Mouse (Mus musculus): ENCODE data around the gene Stra6. TPM values are rescaled to one million over a fixed set of nuclear protein-coding genes. Genes with fewer than 3 reads are reported as not detected.
A peak's percentile ranks its signal among the peaks of the same experiment; 100 is the strongest.

Gene Stra6
- polyA plus RNA-seq, 1 experiment from 2014 or later: 0.48 TPM

DNA sequence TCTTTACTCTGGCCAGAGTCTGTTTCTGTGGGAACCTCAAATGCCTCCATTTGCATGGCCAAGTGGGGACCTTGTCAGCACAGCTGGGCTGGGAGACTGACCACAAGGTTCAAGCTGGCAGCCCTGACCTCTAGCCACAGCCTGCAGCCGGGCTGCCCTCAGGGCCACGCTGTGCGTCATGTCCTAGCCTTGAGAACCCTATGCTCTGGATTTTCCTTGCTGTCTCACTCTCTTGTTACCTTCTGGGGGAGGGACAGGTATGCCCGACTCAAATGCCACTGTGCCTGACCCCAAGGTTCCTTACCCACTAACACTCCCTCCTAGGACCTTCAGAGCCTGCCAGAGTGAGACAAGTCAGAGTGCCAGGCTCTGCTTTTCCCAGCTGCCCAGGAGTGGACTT is 26.6 kb upstream of the Stra6 start:
- H3K36me3 ChIP-seq (ENCODE audit: control insufficient read depth, insufficient read depth): no peaks in the 10 kb centered on the region
- H3K4me1 ChIP-seq (replicated peaks; ENCODE audit: control insufficient read depth, insufficient read depth, low read length): no peaks in the 10 kb centered on the region
- ATAC-seq: no peak
- WGBS: 80% methylated on average over 4 of the region's 4 CpGs
- no peaks in the 10 kb centered on the region for H3K9me3 ChIP-seq (ENCODE audit: control insufficient read depth)
- no peak overlapping the region for H3K27ac ChIP-seq (ENCODE audit: low read depth, low read length)
- no peak overlapping the region for H3K9ac ChIP-seq (ENCODE audit: low read depth, low read length)
- H3K27me3 ChIP-seq (replicated peaks; ENCODE audit: control insufficient read depth, insufficient read depth, low read length): no peaks in the 10 kb centered on the region; the same call in 1 of the 2 replicates
- H3K4me2 ChIP-seq (replicated peaks; ENCODE audit: low read depth): no peak overlapping the region
- TF ChIP-seq CTCF (IDR thresholded peaks at IDR 0.05; ENCODE audit: low read depth): no peak
- H3K4me3 ChIP-seq (ENCODE audit: low read depth, low read length): no peak overlapping the region

DNA sequence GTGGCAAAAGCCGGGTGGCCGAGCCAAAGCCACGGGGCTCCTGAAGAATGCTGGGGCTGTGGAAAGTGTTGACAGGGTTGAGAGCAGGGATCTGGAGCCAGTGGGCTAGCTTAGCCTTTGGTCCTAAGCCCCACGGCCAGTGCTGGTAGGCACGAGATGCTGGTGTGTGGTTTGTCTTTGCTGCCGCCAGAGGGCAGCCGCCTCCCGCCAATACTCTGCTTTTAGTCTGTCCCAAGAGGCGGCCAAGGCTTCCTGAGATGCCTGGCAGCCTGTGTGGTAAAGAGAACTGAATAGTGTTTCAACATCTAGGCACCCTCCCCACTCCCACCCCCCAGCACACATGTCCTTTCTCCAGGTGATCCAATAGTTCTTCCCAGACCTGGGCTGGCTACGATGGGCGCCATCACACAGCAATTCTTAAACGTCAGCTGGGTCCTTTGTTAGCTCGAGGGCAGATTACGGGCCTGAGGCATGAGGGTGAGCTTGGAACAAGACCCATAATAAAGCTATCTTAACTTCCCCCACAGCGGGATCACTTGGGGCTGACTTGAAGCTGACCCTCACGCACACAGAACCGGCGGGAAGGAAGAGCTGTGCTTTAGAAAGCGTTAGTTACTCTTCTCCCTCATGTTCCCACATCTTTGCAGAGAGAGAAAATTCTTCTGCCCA is 25.0 kb upstream of the Stra6 start:
- Histone ChIP-seq H3K27ac (ENCODE audit: low read depth, low read length) (no peak overlapping the region), H3K36me3 (ENCODE audit: control insufficient read depth, insufficient read depth) (no peaks in the 10 kb centered on the region), H3K4me1 (replicated peaks; ENCODE audit: control insufficient read depth, insufficient read depth, low read length) (no peaks in the 10 kb centered on the region), H3K9ac (ENCODE audit: low read depth, low read length) (no peak overlapping the region), H3K4me3 (ENCODE audit: low read depth, low read length) (no peak overlapping the region), H3K27me3 (replicated peaks; ENCODE audit: control insufficient read depth, insufficient read depth, low read length) (no peaks in the 10 kb centered on the region; the same call in 1 of the 2 replicates), H3K9me3 (ENCODE audit: control insufficient read depth) (no peaks in the 10 kb centered on the region), H3K4me2 (replicated peaks; ENCODE audit: low read depth) (no peak overlapping the region)
- ATAC-seq: peak; percentile 22; the same call in 1 of the 2 replicates
- TF ChIP-seq CTCF (IDR thresholded peaks at IDR 0.05; ENCODE audit: low read depth): peak; percentile 97
- 39% methylated on average over 19 of the region's 19 CpGs for WGBS

DNA sequence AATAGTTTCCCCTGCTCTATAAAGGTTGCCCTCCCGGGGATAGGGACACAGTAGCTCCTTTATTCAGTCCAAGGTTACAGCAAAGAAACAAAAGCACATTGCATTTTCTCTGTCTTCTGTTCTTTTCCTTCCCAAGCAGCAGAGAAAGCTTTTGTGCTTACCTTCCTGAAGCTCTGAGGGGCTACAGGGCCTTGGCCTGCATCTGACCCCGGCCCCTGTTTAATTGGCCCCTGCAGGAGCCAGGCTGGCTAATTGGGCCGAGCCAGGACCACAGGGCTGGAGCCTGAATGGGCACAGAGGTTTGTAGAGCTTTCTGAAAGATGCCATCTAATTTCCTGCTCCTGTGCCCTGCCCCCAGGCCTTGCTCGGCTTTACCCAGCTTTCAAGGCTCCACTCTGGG is 22.6 kb upstream of the Stra6 start:
- no peaks in the 10 kb centered on the region for H3K36me3 ChIP-seq (ENCODE audit: control insufficient read depth, insufficient read depth)
- H3K4me2 ChIP-seq (replicated peaks; ENCODE audit: low read depth): no peak overlapping the region
- no peak for TF ChIP-seq CTCF (IDR thresholded peaks at IDR 0.05; ENCODE audit: low read depth)
- ATAC-seq: no peak
- H3K4me3 ChIP-seq (ENCODE audit: low read depth, low read length): no peak overlapping the region
- no peak overlapping the region for H3K27ac ChIP-seq (ENCODE audit: low read depth, low read length)
- no peaks in the 10 kb centered on the region; the same call in 1 of the 2 replicates for H3K27me3 ChIP-seq (replicated peaks; ENCODE audit: control insufficient read depth, insufficient read depth, low read length)
- no peak overlapping the region for H3K9ac ChIP-seq (ENCODE audit: low read depth, low read length)
- 53% methylated on average over 4 of the region's 4 CpGs for WGBS
- H3K4me1 ChIP-seq (replicated peaks; ENCODE audit: control insufficient read depth, insufficient read depth, low read length): no peaks in the 10 kb centered on the region
- H3K9me3 ChIP-seq (ENCODE audit: control insufficient read depth): no peaks in the 10 kb centered on the region

DNA sequence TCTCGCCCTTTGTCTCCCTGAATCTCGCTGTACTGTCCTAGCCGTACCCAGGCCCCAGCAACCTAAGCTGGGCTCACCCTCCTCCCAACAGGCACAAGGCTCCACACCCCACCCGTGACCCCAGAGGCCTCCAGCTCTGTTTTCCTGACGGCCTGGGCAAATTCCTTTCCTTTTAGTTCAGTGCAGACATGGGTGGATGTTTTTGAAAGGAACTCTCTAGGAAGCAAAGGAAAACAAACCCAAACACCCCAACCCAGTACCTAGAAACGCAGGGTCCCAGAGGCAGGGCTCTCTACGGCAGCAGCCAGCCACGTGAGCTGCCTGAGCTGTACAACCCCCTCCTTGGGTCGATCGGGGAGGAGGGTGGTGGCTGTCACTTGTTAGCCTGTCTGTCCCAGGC is 21.2 kb upstream of the Stra6 start:
- Histone ChIP-seq H3K36me3 (ENCODE audit: control insufficient read depth, insufficient read depth) (no peaks in the 10 kb centered on the region), H3K9ac (ENCODE audit: low read depth, low read length) (no peak overlapping the region), H3K27ac (ENCODE audit: low read depth, low read length) (no peak overlapping the region), H3K4me3 (ENCODE audit: low read depth, low read length) (no peak overlapping the region), H3K27me3 (replicated peaks; ENCODE audit: control insufficient read depth, insufficient read depth, low read length) (no peaks in the 10 kb centered on the region; the same call in 1 of the 2 replicates), H3K4me1 (replicated peaks; ENCODE audit: control insufficient read depth, insufficient read depth, low read length) (no peaks in the 10 kb centered on the region), H3K9me3 (ENCODE audit: control insufficient read depth) (no peaks in the 10 kb centered on the region), H3K4me2 (replicated peaks; ENCODE audit: low read depth) (no peak overlapping the region)
- TF ChIP-seq CTCF (IDR thresholded peaks at IDR 0.05; ENCODE audit: low read depth): no peak
- WGBS: 34% methylated on average over 10 of the region's 10 CpGs
- no peak for ATAC-seq

DNA sequence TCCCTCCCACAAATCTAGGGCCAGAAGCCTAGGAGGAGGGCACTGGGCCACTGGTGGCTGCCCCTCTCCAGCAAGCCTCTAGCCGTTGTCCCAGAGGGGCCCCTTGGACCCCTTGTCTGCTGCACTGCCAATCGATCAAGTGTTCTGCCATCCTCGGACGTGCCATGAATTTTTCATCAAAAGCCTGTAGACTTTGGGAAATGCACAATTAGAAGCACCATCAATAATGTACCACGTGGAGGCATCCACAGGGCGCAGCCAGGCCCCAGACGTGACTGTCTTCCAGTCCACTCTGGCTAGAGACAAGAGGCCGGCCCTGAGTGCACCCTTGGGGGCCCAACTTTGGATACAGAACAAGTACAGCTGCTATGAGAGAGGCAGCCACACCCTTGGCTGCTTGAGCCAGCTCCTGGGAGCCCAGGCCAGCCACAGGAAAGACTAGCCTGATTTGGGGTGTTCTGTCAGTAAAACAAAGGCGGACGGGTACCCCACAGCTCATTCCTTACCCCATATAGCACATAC is 20.0 kb upstream of the Stra6 start:
- Histone ChIP-seq H3K9me3 (ENCODE audit: control insufficient read depth) (no peaks in the 10 kb centered on the region), H3K27me3 (replicated peaks; ENCODE audit: control insufficient read depth, insufficient read depth, low read length) (no peaks in the 10 kb centered on the region), H3K9ac (ENCODE audit: low read depth, low read length) (no peak overlapping the region), H3K36me3 (ENCODE audit: control insufficient read depth, insufficient read depth) (no peaks in the 10 kb centered on the region), H3K4me1 (replicated peaks; ENCODE audit: control insufficient read depth, insufficient read depth, low read length) (no peaks in the 10 kb centered on the region), H3K4me2 (replicated peaks; ENCODE audit: low read depth) (no peak overlapping the region), H3K4me3 (ENCODE audit: low read depth, low read length) (no peak overlapping the region), H3K27ac (ENCODE audit: low read depth, low read length) (no peak overlapping the region)
- TF ChIP-seq CTCF (IDR thresholded peaks at IDR 0.05; ENCODE audit: low read depth): no peak
- ATAC-seq: no peak
- WGBS: 85% methylated on average over 10 of the region's 10 CpGs

DNA sequence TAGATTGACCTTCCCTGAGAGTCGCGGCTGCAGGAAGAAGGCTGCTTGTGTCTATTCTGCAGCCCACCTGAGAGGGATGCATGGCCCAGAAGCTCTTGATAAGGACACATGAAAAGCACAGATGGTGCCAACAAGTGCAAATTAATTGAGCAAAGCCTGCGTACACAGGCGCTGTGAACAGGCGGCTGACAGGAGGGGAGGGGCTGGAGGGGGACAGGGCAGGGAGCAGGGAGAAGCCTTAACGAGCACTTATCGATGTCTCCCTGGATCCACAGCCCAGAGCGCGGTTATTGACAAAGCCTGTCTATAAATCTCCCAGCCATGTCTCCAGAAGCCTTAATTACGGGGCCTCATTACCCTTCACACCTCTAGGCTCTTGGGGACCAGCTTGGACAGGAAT is 18.8 kb upstream of the Stra6 start:
- Histone ChIP-seq H3K4me2 (replicated peaks; ENCODE audit: low read depth) (no peak overlapping the region), H3K4me3 (ENCODE audit: low read depth, low read length) (no peak overlapping the region), H3K27ac (ENCODE audit: low read depth, low read length) (no peak overlapping the region), H3K9me3 (ENCODE audit: control insufficient read depth) (no peaks in the 10 kb centered on the region), H3K4me1 (replicated peaks; ENCODE audit: control insufficient read depth, insufficient read depth, low read length) (no peaks in the 10 kb centered on the region), H3K36me3 (ENCODE audit: control insufficient read depth, insufficient read depth) (no peaks in the 10 kb centered on the region), H3K9ac (ENCODE audit: low read depth, low read length) (no peak overlapping the region), H3K27me3 (replicated peaks; ENCODE audit: control insufficient read depth, insufficient read depth, low read length) (no peaks in the 10 kb centered on the region)
- WGBS: 24% methylated on average over 10 of the region's 10 CpGs
- ATAC-seq: no peak
- TF ChIP-seq CTCF (IDR thresholded peaks at IDR 0.05; ENCODE audit: low read depth): no peak
